Mouse (Mus musculus) bone marrow, adult 2 months (tissue): ENCODE measurements at regions not wholly inside any gene's neighbourhood (a gene's known extent, or its start where the extent isn't known, plus 50 kb on each side); places are given as distances from the start of the nearest gene placed in this dataset.

ENCODE experiments used
- CTCF ChIP-seq: fragments of 200-500 bp; IDR thresholded peaks from 2 replicates; pipeline ENCODE4 v1.5.1; 2011; ENCODE audit warnings: low read length, control low read depth; ENCODE audit not compliant: control insufficient read depth, insufficient read depth
- POLR2A ChIP-seq: fragments of 200-500 bp; IDR thresholded peaks from 2 replicates; pipeline ENCODE4 v1.6.1; 2011; ENCODE audit warnings: low read depth, mild to moderate bottlenecking, control low read depth, low read length, borderline replicate concordance; ENCODE audit not compliant: control insufficient read depth

- TF ChIP-seq CTCF, result no peak
- no peak for TF ChIP-seq POLR2A
Measured at GRCm38 (mm10) chr12:115229965-115230364, 817.6 kb upstream of the Zfp386 start.
